19 mouse cellular contexts compared by ENCODE assay signal in the genomic region with DNA sequence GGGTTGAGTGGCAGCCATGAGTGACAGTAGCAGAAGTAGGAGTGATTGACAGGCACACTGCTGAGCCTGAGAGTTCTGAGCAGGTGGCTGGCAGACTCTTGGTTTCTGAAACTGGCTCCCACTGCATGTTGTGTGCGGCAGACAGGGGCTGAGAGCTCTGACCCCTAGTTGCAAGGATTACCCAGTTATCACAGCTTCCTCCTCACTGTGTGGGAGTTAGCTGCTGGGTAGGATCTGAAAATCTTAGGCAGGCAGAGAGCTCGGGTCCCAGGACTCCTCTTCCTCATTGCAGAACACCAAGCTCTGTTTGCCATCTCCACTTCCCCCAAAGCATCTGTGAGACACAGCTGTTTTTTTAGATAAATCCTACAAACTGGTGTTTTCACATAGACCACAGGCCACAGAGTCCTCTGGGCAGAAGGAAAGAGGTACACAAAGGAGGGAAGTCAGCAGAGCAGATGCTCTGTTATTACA. TPM values are rescaled to one million over a fixed set of nuclear protein-coding genes. Genes with fewer than 3 reads are reported as not detected.
A peak's percentile ranks its signal among the peaks of the same experiment; 100 is the strongest.
DNase-seq lines count a peak whose midpoint lies in the region; ATAC-seq and TF ChIP-seq lines count a peak whose summit lies in the region.
"Had no signal": no experiment of that assay in that cellular context is flagged by ENCODE, and none has a peak within 500 bp of the region (broad histone marks: within the 10 kb centered on the region; RNA-seq: fewer than 3 reads in every experiment).

No protein-coding gene starts in this region.

- no peak overlapping the region for H3K4me2 ChIP-seq in limb, embryonic 14.5 days (replicated peaks; ENCODE audit: low read depth, low read length, severe bottlenecking)
- H3K4me2 ChIP-seq: embryonic facial prominence, embryonic 13.5 days; heart, embryonic 12.5 days; neural tube, embryonic 15.5 days had no signal

- H3K36me3 ChIP-seq in limb, embryonic 14.5 days (ENCODE audit: control insufficient read depth, insufficient read depth, low read length), result no peaks in the 10 kb centered on the region
- H3K36me3 ChIP-seq: embryonic facial prominence, embryonic 13.5 days; heart, embryonic 12.5 days; neural tube, embryonic 15.5 days had no signal

- TF ChIP-seq POLR2A in limb, embryonic 14.5 days (IDR thresholded peaks at IDR 0.05; ENCODE audit: borderline replicate concordance, extremely low read depth, insufficient read depth, insufficient read length), result no peak

- 0 out of 2 replicates have a peak, but pooled peaks have one; percentile 34 for ATAC-seq in limb, embryonic 14.5 days (ENCODE audit: low FRiP score, low read depth)
- no peak for ATAC-seq in inflammation-experienced regulatory T-cells, adult 6 months
- ATAC-seq: forebrain, embryonic 14.5 days; hindbrain, postnatal 0 days; midbrain, embryonic 16.5 days had no signal

- no peaks in the 10 kb centered on the region for H3K9me3 ChIP-seq in limb, embryonic 14.5 days (ENCODE audit: control insufficient read depth, low read length)
- H3K9me3 ChIP-seq: embryonic facial prominence, embryonic 13.5 days; heart, embryonic 12.5 days; neural tube, embryonic 15.5 days had no signal

- TF ChIP-seq CTCF in gastrocnemius, adult 2 months (IDR thresholded peaks at IDR 0.05), result no peak

- intact Hi-C loops in gastrocnemius, adult 2 months (cut with DNase I), result no loop called here
- intact Hi-C loops in gastrocnemius, postnatal 14 days (cut with DNase I; ENCODE audit: low total_unique reads), result no loop called here

- H3K27ac ChIP-seq in gastrocnemius, adult 2 months, result no peak overlapping the region
- no peak overlapping the region for H3K27ac ChIP-seq in limb, embryonic 14.5 days (replicated peaks; ENCODE audit: low read depth, low read length)
- H3K27ac ChIP-seq: embryonic facial prominence, embryonic 13.5 days; hindbrain, postnatal 0 days; neural tube, embryonic 15.5 days had no signal

- peak; percentile 23 for DNase-seq in gastrocnemius, adult 2 months
- no peak for DNase-seq in gastrocnemius, postnatal 14 days
- DNase-seq in A20 (ENCODE audit: low read depth, low spot score), result peak; percentile 40
- DNase-seq in limb, embryonic 14.5 days (ENCODE audit: low spot score), result peak; percentile 5
- DNase-seq in skeletal muscle tissue, adult 2 months (ENCODE audit: low read depth, low spot score), result peak; percentile 10
- no peak for DNase-seq in natural killer cell, adult 2 months (ENCODE audit: low spot score in 2 of 2)
- no peak for DNase-seq in cerebellum, adult 11-12 months
- DNase-seq: cerebellum, adult 2 months; gastrocnemius, postnatal 10 days; lung, postnatal 36 days; right cerebral cortex, adult 18-20 months had no signal

- 73% methylated on average over 2 of the region's 2 CpGs for WGBS in limb, embryonic 14.5 days

- H3K27me3 ChIP-seq in limb, embryonic 14.5 days (ENCODE audit: control insufficient read depth, insufficient read depth, low read length), result no peaks in the 10 kb centered on the region
- H3K27me3 ChIP-seq: embryonic facial prominence, embryonic 13.5 days; heart, embryonic 12.5 days; neural tube, embryonic 15.5 days had no signal

- H3K9ac ChIP-seq in limb, embryonic 14.5 days (ENCODE audit: low read depth, low read length, severe bottlenecking), result no peak overlapping the region
- H3K9ac ChIP-seq: embryonic facial prominence, embryonic 13.5 days; heart, embryonic 12.5 days; neural tube, embryonic 15.5 days had no signal

- H3K4me3 ChIP-seq in gastrocnemius, adult 2 months, result no peak overlapping the region
- no peak overlapping the region for H3K4me3 ChIP-seq in limb, embryonic 14.5 days (replicated peaks; ENCODE audit: low read length)
- H3K4me3 ChIP-seq: embryonic facial prominence, embryonic 13.5 days; heart, embryonic 12.5 days; neural tube, embryonic 15.5 days had no signal

- H3K4me1 ChIP-seq in limb, embryonic 14.5 days (ENCODE audit: control insufficient read depth, insufficient read depth, low read length), result no peaks in the 10 kb centered on the region
- H3K4me1 ChIP-seq: embryonic facial prominence, embryonic 13.5 days; neural tube, embryonic 15.5 days had no signal

RNA-seq across cellular contexts. Expression of a gene that starts 3.4 kb away (rescaled TPM):
- total RNA-seq in gastrocnemius, adult 2 months (2021), result under 1 TPM in 1 of 2 experiments, not detected in 1; 0.08 TPM
- under 1 TPM; 0.20 to 0.37 TPM for total RNA-seq in gastrocnemius, postnatal 14 days (2021)
- polyA plus RNA-seq in limb, embryonic 14.5 days (2012; rRNA removed), result 0.77 and 0.89 TPM in 2 replicates
- polyA plus RNA-seq in limb, embryonic 14.5 days (2014; fragmentation: Nextera tagmentation; extraction: Ambion mirVana), result 0.50 and 0.68 TPM in 2 replicates
- 10 to 100 TPM; 13.3 to 30.7 (median 22.9) TPM for polyA plus RNA-seq in inflammation-experienced regulatory T-cells, adult 6 months (2017; shearing (Covaris generic))
- total RNA-seq: layer of hippocampus, postnatal 25 days had no signal

Comparison
In these comparisons a context has a peak if more than half of its experiments do, and no peak if none do; other contexts are left out.
1. DNase-seq: peak in gastrocnemius, adult 2 months (single experiment), A20 (single experiment), limb, embryonic 14.5 days (single experiment) and skeletal muscle tissue, adult 2 months (single experiment); none in gastrocnemius, postnatal 14 days (single experiment), natural killer cell, adult 2 months (0 of 2) and cerebellum, adult 11-12 months (single experiment).